Mouse (Mus musculus) natural killer cell, adult 2 months (primary cell): ENCODE measurements around the gene Shroom3.

Source experiments
- DNase-seq, 2 experiments: peaks; one replicate each; pipeline ENCODE4 v3.0.0; 2022; ENCODE audit warnings: low spot score in 2 of 2

Shroom3 gene

DNA sequence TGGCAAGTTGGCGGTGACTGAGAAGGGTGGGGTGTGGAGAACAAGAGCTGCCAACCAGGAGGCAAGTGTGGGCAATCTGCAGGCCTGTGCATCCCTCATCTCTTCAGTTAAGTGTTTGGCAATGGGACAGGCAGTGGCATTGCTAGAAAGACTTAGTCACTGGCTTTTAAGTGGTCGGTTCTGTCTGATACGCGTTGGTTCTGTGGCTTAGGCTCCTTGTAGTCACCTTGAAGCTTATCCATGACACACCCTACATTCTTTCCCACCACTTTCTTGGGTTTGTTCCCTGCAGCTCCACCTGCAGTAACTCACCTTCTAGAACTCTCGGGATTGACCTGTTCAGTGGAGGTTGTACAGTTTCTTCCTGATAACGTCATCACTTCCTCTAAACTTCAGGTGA is 166.5 kb downstream of the Shroom3 start:
- no peak for DNase-seq

- no peak for DNase-seq
Measured at GRCm38 (mm10) chr5:92850925-92851324, 167.7 kb downstream of the Shroom3 start.

DNA sequence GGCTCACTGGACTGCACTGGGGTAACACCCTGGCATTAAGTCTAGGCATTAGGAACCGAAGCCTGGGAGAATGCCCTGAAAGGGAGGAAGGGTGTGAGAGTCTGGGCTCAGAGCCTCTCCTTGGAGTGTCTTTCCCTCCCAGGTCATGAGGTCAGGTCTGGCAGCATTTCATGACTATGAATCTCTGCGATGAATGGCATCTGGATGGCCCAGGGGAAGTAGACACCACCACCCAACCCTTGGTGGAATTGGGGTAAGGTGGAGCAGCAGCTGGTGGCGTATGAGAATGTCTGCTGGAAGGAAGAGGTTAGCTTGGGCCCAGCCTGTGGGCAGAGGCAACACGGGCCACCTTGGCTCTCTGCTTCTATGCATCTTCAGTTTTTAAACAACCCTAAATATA is 171.7 kb downstream of the Shroom3 start:
- no peak for DNase-seq

GRCm38 (mm10) chr5:92856346-92856745 is 173.1 kb downstream of the Shroom3 start:
- DNase-seq = no peak

- DNase-seq = no peak
Measured at GRCm38 (mm10) chr5:92857177-92857576, 173.9 kb downstream of the Shroom3 start.

GRCm38 (mm10) chr5:92858104-92858503 is 174.9 kb downstream of the Shroom3 start:
- no peak for DNase-seq

GRCm38 (mm10) chr5:92858576-92858975 is 175.3 kb downstream of the Shroom3 start:
- no peak for DNase-seq

GRCm38 (mm10) chr5:92861416-92862112 is 178.3 kb downstream of the Shroom3 start:
- DNase-seq = no peak

DNA sequence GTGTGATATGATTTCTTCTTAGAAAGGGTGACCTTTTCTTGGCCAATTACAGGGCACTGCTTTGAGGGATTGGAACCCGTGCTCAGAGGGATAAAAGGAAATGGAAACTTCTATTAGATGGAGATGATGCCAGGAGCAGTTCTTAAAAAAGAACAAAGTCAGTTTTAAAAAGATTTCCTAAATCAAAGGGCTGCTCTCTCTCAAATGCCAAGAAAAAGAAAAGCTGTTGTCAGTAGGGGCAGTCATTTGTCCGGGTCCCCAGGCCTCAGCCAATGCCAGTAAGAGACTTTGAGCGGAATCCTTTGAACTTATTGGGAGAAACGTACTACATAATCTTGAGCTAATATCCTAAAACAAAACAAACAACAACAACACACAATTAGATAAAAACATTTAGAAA is 181.9 kb downstream of the Shroom3 start:
- no peak for DNase-seq

- DNase-seq = no peak
Measured at GRCm38 (mm10) chr5:92866546-92866945, 183.3 kb downstream of the Shroom3 start.

DNA sequence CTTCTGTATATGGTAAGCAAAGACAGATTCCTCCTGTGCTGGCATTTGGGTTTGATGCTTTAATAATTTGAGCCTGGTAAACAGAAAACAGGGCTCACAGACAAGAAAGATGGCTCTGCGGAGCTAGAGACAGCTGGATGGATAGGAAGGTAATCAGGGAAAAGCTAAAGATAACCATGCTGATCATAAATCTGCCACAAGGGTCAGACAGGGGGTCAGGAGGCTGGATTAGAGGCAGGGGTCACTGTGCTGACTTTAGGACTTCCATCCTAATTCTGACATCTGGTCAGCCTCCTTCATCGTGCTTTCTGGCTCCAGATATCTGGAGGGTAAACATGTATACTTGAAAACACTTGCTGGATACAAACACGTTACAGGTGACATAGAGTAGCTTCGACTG is 184.0 kb downstream of the Shroom3 start:
- DNase-seq = no peak

DNA sequence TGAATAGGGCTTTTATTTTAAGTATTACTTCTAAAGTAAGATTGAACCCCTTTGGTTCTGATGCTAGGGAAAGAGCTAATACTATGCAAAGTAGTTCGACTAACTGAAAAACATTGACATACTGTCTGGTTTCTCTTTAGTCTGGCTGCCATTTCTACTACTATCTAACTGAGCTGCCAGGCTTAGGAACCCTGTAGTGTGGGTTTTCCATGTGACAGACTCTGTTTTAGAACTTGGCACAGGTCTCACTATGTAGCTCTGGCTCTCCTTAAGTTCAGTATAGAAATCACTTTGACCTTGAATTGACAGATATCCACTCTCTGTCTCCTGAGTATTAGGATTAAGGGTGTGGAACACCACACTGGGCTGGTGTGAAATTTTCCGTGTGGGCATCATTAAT is 185.0 kb downstream of the Shroom3 start:
- no peak for DNase-seq

DNA sequence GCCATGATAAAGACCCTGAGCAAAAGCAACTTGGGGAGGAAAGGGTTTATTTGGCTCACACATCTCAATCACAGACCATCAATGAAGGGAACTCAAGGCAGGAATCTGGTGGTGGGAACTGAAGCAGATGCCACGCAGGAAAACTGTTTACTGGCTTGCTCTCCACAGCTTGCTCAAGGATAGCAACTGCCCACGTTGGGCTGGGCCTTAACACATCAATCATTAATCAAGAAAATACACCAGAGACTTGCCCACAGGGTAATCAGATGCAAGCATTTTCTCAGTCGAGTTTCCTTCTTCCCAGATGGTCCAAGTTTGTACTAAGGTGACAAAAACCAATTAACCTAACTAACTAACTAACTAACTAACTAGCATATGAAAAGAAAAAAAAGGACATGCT is 187.8 kb downstream of the Shroom3 start:
- DNase-seq = no peak

DNA sequence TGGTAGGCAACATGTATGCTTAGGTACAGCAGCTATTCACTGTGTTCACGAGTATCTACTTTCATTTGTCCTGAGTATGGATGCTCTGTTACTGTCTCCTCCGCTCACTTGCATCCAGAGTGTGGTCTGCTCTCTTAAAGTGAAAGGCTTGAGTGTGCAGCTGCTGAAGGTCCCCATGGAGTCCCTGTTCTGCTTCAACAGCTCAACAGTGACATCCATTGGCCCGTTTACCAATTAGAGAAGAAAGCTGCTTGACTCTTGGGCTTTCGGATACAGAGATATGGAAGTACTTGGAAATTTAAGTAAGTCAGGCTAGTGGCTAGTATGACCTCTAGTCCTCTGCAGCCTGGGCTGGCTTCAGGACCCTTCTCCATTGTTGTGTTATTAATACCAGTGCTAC is 188.9 kb downstream of the Shroom3 start:
- DNase-seq = no peak

- no peak for DNase-seq
Measured at GRCm38 (mm10) chr5:92872991-92873390, 189.8 kb downstream of the Shroom3 start.

DNA sequence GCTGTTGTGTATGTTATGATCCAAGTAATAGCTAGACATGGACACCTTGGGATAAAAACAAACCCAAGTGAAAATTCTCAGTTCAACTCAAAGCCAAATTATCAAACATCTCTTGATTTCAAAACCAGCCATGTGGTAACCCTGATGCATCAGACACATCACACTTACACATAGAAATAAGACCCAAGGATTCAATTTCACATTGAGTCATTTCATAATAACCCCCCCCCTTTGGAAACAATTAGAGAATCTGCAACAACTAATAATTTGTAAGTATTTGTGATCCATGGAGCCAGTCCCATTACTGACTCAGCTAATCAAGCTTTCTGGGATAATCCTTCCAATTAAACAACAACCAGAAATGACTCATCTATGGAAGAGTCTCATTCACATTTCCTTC is 190.3 kb downstream of the Shroom3 start:
- DNase-seq = no peak

DNA sequence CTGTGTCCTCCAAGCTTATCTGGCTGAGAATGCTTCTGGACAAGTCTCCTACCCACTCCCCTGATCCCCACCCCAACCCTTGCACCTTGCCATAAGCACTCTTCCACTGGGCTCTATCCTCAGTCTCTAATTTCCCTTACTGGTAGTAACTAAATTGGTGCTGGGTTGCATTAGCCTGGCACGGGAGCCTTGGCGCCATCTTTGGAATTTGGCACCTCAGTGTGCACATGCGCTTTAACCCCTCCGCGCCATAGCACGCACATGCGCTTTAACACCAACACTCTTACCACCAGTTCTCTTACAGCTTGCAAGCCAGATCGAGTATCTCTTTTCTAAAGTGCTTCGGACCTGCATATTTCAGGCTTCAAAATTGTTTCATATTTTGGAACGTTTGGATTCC is 192.6 kb downstream of the Shroom3 start:
- DNase-seq = no peak

- no peak for DNase-seq
Measured at GRCm38 (mm10) chr5:92877104-92877503, 193.9 kb downstream of the Shroom3 start.

GRCm38 (mm10) chr5:92880393-92880792 is 197.2 kb downstream of the Shroom3 start:
- DNase-seq = no peak

DNA sequence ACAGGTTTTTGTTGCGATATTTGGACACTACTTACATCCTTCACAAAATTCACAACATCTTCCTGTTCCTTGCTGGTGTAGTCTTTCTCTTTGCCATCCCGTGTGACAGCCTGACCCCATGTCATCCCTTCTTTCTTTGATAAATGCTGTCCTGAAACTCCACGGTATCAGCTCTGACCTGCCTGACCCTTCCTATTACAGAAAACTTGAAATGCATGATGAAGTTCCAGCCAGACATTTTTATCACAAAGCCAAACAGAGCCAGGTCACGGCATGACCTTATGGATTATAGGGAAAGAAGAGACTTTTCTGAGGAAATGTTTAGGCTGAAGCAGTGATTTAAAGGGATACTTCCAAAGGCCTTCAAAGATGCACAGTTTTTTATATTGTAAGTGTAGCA is 197.7 kb downstream of the Shroom3 start:
- no peak for DNase-seq

DNA sequence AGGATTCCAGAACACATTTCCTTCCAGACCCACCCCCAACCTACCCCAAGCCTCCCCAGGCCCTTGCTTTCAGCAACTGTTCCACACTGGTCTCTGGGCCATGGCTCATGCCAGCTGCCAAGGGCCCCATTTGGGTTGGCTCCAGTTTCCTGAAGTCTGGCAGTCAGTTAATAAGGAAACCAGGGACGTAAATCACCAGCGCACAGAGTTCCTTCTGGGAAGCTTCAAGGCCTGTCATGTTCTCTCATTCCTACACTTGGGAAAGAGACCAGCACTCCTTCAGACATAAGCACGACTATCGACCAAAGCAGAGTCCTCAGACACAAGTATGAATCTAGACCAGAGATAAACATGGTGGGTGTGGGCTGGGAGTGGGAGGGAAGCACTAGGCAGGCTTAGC is 202.9 kb downstream of the Shroom3 start:
- DNase-seq = no peak

DNA sequence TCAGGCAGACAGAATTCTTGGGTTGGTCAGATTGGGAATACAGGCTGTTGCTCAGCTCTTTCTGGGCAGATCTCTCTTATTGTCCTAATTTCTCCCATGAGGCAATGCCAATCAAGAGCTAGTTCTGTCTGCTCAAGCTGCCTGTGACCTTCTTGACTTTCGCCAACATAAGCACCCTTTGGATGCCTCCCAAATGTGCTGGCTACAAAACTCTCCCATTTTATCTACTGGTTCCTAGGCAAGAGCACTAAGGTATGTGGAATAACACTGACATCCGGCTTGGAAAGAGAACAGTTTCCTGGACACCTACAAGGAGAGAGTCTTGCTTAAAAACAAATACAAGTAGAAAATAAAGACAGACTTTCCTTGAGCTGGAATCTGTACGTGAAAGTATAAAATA is 204.3 kb downstream of the Shroom3 start:
- no peak for DNase-seq

DNA sequence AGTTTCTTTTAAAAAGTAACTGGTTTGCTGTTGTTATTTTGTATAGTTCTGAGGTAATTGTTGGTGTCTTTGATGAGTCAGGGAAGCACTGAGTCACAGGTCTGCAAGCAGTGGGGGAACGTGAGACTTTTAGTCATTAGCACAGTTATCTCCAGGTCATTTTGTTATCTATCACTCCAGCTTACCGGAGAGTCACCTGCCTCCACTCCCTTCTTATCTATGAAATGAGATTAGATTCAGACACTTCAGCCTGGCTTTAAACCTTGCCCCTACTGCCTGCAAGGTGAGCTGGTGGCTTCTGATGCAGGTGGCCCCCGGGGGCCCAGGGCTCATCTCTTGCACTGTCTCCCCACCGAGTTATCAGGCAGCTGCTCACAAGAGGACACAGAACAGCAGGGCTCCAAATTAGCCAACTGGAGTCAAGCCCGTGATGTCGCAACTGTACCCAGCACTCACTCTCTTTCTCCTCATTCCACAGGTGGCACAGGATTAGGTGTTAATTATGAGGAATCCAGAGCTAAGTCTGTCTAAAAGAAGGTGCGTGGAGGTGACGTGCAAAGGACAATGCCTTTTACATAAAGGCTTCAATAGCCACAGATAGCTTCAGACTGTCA is 205.5 kb downstream of the Shroom3 start:
- DNase-seq = no peak

GRCm38 (mm10) chr5:92890902-92891301 is 207.7 kb downstream of the Shroom3 start:
- DNase-seq = no peak
